Mouse (Mus musculus) small intestine, adult 2 months (tissue): ENCODE measurements around the gene Cd47. TPM values are rescaled to one million over a fixed set of nuclear protein-coding genes. Genes with fewer than 3 reads are reported as not detected.

Source experiments
- H3K27ac ChIP-seq: fragments of 200-500 bp; 2 replicates; pipeline ENCODE4 v1.5.1; 2012; ENCODE audit warnings: low read depth, low read length, control low read depth, inconsistent platforms; ENCODE audit not compliant: insufficient read depth
- H3K27me3 ChIP-seq: fragments of 200-500 bp; 2 replicates; pipeline ENCODE4 v1.6.1; 2012; ENCODE audit warnings: mild to moderate bottlenecking, moderate library complexity, low read length, inconsistent platforms; ENCODE audit not compliant: control insufficient read depth, insufficient read depth
- H3K36me3 ChIP-seq: fragments of 200-500 bp; 2 replicates; pipeline ENCODE4 v1.6.1; 2012; ENCODE audit warnings: mild to moderate bottlenecking, low read length, control low read depth, inconsistent platforms; ENCODE audit not compliant: control insufficient read depth, insufficient read depth
- H3K4me1 ChIP-seq: fragments of 200-500 bp; 2 replicates; pipeline ENCODE4 v1.6.1; 2012; ENCODE audit warnings: low read length, inconsistent platforms, mixed read lengths; ENCODE audit not compliant: control insufficient read depth, insufficient read depth, insufficient read length
- H3K4me3 ChIP-seq: fragments of 200-500 bp; 2 replicates; pipeline ENCODE4 v1.5.1; 2012; ENCODE audit warnings: low read depth, mild to moderate bottlenecking, control low read depth, inconsistent platforms, low read length, moderate library complexity
- CTCF ChIP-seq: fragments of 200-500 bp; IDR thresholded peaks from 2 replicates; pipeline ENCODE4 v1.5.1; 2012; ENCODE audit warnings: low read depth, mild to moderate bottlenecking, control low read depth, inconsistent platforms, low read length, moderate library complexity, mixed read lengths; ENCODE audit not compliant: insufficient replicate concordance, insufficient read length; ENCODE audit errors: extremely low read depth
- POLR2A ChIP-seq: fragments of 200-500 bp; IDR thresholded peaks from 2 replicates; pipeline ENCODE4 v1.6.1; 2012; ENCODE audit warnings: low read depth, mild to moderate bottlenecking, control low read depth, inconsistent platforms, low read length, moderate library complexity
- WGBS: fragments of 180-500 bp; shearing (Covaris S2); methylation state at CpG from one replicate; pipeline ENCODE4 v1.1.7; 2018; 5-methylcytosine and 5-hydroxymethylcytosine counted together
- polyA plus RNA-seq: library from polyadenylated mRNA; depleted of rRNA; stranded (reverse); fragments of >200 nt; gene quantifications from 2 replicates; pipeline ENCODE4 v1.2.3, GENCODE M21; 2012

Gene Cd47
- polyA plus RNA-seq, 1 experiment = 56.8 TPM

GRCm38 (mm10) chr16:49790575-49791465 is 9.5 kb upstream of the Cd47 start:
- Histone ChIP-seq H3K27ac (no peak overlapping the region), H3K27me3 (no peaks in the 10 kb centered on the region), H3K36me3 (no peaks in the 10 kb centered on the region), H3K4me3 (no peak overlapping the region), H3K4me1 (no peaks in the 10 kb centered on the region)
- WGBS = 76% methylated on average over 9 of the region's 9 CpGs
- TF ChIP-seq CTCF (no peak), POLR2A (no peak)

DNA sequence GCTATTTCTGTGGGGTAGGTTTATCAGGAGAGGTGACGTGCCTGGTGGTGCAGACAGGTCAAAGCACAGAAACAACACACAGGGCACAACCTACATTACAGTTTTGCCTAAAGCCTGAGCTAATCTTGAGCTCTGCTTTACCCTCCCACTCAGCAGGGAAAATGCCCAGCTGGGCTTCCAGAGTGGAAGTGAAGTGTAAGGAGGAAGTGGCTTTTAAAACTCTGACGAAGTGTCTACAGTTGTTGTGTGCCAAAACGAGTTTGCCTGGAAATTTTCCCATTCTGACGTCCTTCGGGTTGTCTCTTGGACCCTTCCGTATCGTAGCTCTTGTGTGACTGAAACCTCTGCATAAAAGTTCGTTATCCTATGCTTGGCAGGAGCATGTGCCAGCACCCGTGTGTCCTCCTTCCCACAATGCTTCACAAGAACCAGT is 7.9 kb upstream of the Cd47 start:
- Histone ChIP-seq H3K4me1 (no peaks in the 10 kb centered on the region), H3K27me3 (no peaks in the 10 kb centered on the region), H3K4me3 (no peak overlapping the region), H3K36me3 (no peaks in the 10 kb centered on the region), H3K27ac (no peak overlapping the region)
- TF ChIP-seq CTCF = no peak
- WGBS = 36% methylated on average over 9 of the region's 9 CpGs

DNA sequence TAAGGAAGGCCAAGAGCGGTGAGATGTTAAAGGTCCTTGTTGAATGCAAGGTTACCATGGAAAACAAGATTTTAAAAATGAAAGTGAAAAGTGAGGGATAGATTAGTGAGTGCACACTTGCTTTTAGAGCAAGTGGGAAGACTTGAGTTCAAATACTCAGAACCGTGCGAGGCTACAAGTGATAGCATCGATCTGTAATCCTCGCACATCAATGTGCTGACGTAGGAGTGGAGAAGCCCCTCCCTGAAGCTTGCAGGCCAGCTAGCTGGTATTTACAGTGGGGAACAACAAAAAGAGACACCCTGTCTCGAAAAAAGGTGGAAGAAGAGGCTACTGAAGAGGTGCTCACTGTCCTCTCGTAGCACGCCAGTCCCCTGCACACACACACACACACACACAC is 6.7 kb upstream of the Cd47 start:
- H3K4me3 ChIP-seq = no peak overlapping the region
- no peaks in the 10 kb centered on the region for H3K36me3 ChIP-seq
- TF ChIP-seq POLR2A (no peak), CTCF (no peak)
- no peaks in the 10 kb centered on the region for H3K4me1 ChIP-seq
- H3K27me3 ChIP-seq = no peaks in the 10 kb centered on the region
- no peak overlapping the region for H3K27ac ChIP-seq
- WGBS = 88% methylated on average over 9 of the region's 9 CpGs

- TF ChIP-seq POLR2A (no peak), CTCF (no peak)
- H3K27ac ChIP-seq = no peak overlapping the region
- no peaks in the 10 kb centered on the region for H3K27me3 ChIP-seq
- H3K4me1 ChIP-seq = no peaks in the 10 kb centered on the region
- 86% methylated on average over 2 of the region's 2 CpGs for WGBS
- H3K36me3 ChIP-seq = no peaks in the 10 kb centered on the region
- H3K4me3 ChIP-seq = no peak overlapping the region
These were observed 4.1 kb upstream of the Cd47 start for GRCm38 (mm10) chr16:49796271-49796670.

GRCm38 (mm10) chr16:49796954-49797353 is 3.4 kb upstream of the Cd47 start:
- TF ChIP-seq CTCF (no peak), POLR2A (no peak)
- 81% methylated on average over 2 of the region's 2 CpGs for WGBS

GRCm38 (mm10) chr16:49798790-49799189 is 1.5 kb upstream of the Cd47 start:
- TF ChIP-seq POLR2A = no peak
- TF ChIP-seq CTCF = no peak
- no peak overlapping the region for H3K4me3 ChIP-seq
- H3K27ac ChIP-seq = no peak overlapping the region; the same call in 1 of the 2 replicates
- no peaks in the 10 kb centered on the region for H3K36me3 ChIP-seq
- H3K4me1 ChIP-seq = 0 out of 2 replicates have a peak, but pooled peaks cover 2% of the 10 kb centered on the region
- no peaks in the 10 kb centered on the region for H3K27me3 ChIP-seq
- 68% methylated on average over 6 of the region's 6 CpGs for WGBS

More at GRCm38 (mm10) chr16:49796954-49797353, 3.4 kb upstream of the Cd47 start:
- Histone ChIP-seq H3K27ac (no peak overlapping the region), H3K36me3 (no peaks in the 10 kb centered on the region), H3K4me3 (no peak overlapping the region), H3K27me3 (no peaks in the 10 kb centered on the region), H3K4me1 (0 out of 2 replicates have a peak, but pooled peaks cover 2% of the 10 kb centered on the region)

DNA sequence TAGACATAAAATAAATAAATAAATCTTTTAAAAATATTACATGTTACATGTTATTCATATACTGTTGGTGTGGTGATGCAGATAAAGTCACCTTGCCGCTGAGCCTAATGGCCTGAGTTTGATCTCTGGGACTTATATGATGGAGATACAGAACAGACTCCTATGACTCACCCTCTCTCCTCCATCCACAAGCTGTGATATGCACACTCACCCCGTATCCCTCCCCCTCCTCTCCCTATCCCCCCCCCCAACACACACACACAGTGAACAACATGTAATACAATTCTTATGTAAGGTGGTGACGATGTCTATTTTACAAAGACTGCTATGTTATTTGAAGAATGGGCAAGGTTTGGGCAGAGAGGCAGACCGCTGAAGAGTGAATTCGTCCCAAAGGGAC is 663 bp downstream of the Cd47 start:
- Histone ChIP-seq H3K4me3 (no peak overlapping the region), H3K4me1 (0 out of 2 replicates have a peak, but pooled peaks cover 2% of the 10 kb centered on the region), H3K27me3 (no peaks in the 10 kb centered on the region), H3K27ac (no peak overlapping the region), H3K36me3 (no peaks in the 10 kb centered on the region)
- TF ChIP-seq POLR2A (no peak), CTCF (no peak)
- 77% methylated on average over 5 of the region's 5 CpGs for WGBS
